Mouse (Mus musculus): ENCODE measurements around the gene Gm20479.

The Gm20479 gene

GRCm38 (mm10) chr7:27334405-27334911, 22.8 kb downstream of the Gm20479 start:
- no peak for DNase-seq (ENCODE audit: low read depth, low spot score)

DNA sequence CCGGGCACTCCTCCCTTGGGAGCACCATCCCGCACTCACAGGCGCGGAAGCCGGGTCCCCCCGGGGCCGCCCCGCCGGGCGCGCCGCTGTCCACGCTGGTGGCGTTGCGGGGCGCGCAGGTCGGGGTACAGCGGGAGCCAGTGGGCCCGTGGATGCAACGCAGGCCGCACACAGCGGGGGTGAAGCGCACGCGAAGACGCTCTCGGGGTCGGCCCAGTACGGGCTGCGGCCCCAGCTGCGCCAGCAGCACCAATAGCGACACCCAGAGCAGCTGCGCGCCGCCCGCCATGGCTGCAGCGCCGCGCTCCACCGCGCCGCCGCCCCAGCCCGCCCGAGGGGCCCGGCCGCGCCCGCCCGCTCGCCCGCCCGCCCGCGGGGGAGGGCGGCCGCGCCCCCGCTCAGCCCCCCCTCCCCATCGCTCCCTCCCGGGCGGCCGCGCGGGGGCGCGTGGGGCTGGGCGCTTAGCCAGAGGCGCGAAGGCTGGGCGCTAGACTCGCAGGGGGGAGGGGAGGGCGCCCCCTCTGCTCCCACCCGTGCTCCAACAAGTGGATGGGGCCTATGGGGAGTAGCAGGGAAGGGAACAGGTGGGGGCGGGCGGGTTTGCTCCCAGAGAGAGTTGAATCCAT, 23.8 kb downstream of the Gm20479 start:
- DNase-seq (ENCODE audit: low read depth, low spot score), result peak; percentile 46

- peak; percentile 89 for DNase-seq (ENCODE audit: low read depth, low spot score)
Observed at GRCm38 (mm10) chr7:27332353-27333199, 24.6 kb downstream of the Gm20479 start.

DNA sequence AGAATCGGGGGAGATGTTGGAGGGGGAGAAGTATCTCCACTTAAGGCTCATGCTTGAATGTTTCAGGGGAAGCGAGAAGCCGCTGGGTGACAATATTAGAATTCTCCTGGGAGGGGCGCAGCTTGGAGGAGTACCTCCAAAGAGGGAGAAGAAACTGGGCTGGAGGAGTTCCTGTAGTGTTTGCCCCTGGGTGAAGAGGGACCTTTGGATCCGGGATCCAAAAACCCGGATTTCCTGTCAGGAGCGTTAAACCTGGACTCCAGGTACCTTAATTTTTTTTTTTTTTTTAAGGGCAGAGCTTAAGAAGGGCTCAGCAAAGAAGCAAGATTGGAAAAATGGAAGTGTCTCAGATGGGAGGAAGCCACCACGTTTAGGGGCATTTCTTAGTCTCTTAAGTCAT, 25.4 kb downstream of the Gm20479 start:
- DNase-seq (ENCODE audit: low read depth, low spot score), result peak; percentile 44

DNA sequence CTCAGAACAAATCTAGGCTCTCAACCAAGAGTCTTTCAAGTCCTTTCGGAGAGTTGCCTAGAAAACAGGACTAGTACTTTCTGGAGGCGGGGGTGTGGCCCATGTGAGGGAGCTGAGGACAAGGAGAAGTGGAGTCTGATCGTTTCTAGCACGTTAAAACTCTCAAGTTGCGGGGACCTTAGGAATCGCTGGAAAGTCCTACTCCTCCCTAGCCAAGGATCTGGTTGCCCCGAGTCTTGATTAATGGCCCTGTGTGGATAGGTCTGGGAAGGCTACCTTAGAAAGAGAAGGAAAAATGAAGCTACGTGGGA, 25.7 kb downstream of the Gm20479 start:
- DNase-seq (ENCODE audit: low read depth, low spot score), result peak; percentile 78

DNA sequence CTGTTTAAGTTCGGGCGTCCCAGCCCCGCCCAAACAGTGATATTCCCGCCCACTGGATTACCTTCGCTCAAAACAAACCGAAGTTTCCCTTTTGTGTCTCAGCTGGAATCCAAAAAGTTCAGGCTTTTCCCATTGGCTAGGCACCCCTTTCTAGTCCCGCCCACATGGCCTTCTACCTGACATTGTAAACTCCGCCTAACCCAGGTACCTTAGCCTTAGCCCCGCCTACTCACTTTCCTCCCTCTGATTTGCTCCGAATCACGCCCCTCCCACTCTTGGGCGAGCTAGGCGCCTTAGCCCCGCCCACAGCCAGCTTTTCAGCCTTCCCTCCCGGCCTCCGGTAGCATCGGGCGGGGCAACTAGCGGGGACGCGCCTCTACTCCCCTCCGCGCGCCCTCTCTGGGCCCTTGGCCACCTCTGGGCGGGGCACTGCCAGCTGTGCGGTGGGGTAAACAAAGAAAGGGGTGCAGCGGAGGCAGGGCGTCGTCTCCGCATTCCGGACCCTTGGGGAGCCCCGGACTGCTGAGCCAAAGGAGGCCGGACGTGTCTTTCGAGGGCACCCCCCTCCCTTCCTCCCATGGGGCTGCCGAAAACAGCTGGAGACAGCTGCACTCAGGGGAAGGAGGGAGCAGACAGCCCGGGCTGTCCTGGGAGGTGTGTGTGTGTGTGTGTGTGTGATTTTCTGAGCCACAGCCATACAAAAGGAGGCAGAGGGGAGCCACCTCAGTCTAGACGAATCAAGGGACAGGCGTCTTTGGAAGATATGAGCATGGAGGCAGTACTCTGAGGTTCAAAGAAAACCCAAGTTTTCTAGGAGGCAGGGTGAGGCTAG, 26.3 kb downstream of the Gm20479 start:
- peak; percentile 99 for DNase-seq (ENCODE audit: low read depth, low spot score)

DNA sequence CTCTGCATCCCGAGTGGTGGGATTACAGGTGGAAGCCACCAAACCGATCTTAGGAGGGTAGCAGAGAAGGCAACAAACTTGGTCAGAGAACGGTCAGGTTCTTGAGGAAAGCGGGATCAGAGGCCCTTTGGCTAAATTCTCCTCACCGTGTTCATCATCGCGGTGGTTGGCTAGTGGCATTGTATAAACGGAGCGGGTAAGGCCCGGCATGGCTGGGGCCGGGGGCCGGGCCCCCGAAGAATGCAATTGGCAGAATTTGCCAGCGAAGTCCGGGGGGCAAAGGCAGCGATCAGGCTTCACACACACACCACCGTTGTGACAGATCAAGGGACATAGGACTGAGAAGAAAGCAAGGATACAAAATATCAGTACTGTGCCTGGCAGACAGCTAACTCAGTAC, 27.2 kb downstream of the Gm20479 start:
- no peak for DNase-seq (ENCODE audit: low read depth, low spot score)

GRCm38 (mm10) chr7:27329326-27329947, 27.8 kb downstream of the Gm20479 start:
- peak; percentile 93 for DNase-seq (ENCODE audit: low read depth, low spot score)

- peak; percentile 50 for DNase-seq (ENCODE audit: low read depth, low spot score)
Observed at GRCm38 (mm10) chr7:27328648-27329047, 28.6 kb downstream of the Gm20479 start.

DNA sequence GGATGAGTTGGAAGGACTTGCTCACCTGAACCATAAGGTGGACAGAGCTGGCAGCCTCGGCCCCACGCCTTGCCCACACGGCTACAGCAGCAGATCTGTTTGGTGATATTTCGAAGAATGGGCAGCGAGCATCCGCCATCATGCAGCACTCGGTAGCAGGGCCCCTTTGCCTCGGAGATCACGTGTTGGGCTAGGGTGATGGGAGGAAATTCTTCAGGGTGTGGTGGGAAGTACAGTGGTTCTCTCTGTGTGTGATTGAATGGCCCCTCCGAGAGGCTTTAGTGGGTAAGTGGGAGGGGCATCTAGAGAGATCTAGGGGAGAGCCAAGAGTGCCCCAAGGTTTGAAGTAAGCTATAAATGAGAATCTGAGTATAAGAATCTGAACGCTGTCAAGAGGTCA, 29.1 kb downstream of the Gm20479 start:
- peak; percentile 66 for DNase-seq (ENCODE audit: low read depth, low spot score)

DNA sequence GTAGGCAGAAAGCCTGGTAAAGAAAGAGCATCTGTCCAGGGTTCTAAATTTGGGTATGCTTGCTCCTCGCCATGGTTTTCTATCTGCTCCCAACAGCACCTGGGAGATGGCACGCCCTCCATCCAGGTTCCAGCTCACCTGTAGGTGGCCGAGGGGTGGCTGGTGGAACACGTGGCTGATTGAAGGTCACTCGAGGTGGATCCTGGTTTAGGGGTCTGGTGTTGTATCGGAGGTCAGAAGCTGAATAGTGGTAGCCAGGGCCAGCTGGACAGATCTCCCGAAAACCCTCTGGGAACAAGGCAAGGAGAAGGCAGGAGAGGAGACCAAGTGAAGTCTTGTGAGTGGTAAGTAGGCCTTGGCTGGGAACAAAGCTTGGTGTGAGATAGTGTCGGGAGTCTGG, 29.7 kb downstream of the Gm20479 start:
- DNase-seq (ENCODE audit: low read depth, low spot score), result no peak

DNA sequence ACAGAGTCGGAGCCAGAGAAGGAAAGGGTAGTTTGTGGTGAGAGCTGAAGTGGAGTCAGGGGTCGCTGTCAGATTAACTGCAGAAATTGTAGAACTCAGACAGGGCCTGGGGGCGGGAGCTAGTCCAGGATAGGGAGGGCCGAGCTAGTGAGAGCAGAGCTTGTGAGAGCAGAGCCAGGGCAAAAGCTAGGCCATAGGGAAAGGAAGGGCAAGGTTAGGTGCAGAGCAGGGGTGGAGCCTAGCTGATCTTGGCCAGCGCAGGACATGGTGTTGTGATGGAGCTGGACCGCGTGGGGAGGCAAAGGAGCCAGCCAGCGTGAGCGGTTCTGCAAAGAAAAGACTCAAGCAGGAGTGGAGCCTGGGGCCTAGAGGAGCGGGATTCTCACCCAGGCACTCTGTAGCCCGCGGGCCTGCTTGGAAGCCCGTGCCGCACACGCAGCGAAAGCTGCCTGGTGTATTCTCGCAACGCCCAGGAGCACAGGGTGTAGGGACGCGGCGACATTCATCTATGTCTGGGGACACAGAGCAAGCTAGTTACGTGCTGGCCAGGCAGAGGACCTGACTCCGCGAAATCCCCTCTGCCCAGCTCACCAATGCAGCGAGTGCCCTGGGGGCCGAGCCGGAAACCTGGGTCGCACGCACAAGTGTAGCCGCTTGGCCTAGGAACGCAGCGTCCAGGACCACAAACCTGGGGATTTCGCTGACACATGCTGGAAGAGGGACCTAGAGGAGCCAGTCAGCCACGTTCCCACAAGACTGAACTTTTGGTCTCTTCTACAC, 30.9 kb downstream of the Gm20479 start:
- DNase-seq (ENCODE audit: low read depth, low spot score), result peak; percentile 89

DNA sequence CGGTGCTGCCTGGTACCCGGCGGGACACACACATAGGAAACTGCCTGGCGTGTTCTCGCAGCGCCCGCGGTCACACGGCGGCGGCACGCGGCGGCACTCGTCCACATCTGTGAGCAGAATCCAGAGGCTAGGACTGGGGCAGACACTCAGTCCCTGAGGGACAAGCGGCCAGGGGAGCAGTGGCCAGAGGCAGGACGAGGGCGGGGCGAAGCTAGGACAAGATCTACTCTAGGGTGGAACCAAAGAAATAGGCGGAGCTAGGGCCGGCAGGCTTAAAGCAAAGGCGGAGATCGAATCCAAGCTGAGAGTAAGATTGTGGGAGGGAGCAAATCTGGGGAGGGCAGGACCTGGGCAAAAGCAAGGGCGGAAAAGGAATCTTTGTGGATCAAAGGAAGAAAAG, 31.5 kb downstream of the Gm20479 start:
- peak; percentile 91 for DNase-seq (ENCODE audit: low read depth, low spot score)

- no peak for DNase-seq (ENCODE audit: low read depth, low spot score)
Observed at GRCm38 (mm10) chr7:27324928-27325327, 32.3 kb downstream of the Gm20479 start.

GRCm38 (mm10) chr7:27324161-27324560, 33.1 kb downstream of the Gm20479 start:
- DNase-seq (ENCODE audit: low read depth, low spot score), result no peak

- DNase-seq (ENCODE audit: low read depth, low spot score), result no peak
Observed at GRCm38 (mm10) chr7:27323001-27323400, 34.2 kb downstream of the Gm20479 start.

DNA sequence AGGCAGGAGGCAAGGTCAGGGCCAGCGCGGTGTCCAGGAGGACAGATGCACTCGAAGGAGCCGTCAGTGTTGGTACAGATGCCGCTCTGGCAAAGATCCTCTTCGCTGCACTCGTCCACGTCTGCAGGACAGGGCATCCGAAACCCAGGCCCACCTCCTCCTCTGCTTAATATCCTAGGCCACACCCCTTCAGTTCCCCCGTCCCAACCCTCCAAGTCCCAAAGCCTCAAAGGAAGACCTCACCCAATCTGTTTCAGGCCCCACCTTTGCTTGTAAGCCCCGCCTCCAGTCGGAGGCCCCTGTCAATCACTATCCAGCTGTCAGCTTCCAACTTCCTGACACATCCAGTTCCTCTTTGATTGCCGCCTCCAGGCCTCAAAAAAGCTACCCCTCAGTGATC, 34.9 kb downstream of the Gm20479 start:
- DNase-seq (ENCODE audit: low read depth, low spot score), result peak; percentile 92

GRCm38 (mm10) chr7:27319411-27319810, 37.8 kb downstream of the Gm20479 start:
- DNase-seq (ENCODE audit: low read depth, low spot score), result no peak

DNA sequence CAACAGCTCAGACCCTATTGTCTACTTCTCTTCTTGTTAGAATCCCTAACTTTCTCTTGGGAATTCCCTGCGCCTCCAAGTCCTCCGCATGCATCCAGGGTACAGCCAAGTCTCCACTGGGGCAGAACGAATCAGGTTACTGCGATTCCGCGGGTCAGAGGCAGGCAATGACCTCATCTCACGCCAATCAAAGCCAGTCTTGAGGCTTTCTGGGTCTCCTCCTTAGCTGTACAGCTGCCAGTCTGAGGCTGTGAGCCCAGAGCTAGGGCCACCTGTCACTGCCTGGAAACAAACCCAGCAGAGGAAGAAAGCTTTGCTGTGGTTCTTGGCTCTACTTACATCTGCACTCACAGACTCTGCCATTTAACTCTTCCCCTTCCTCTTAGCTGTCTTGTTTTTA, 41.3 kb downstream of the Gm20479 start:
- no peak for DNase-seq (ENCODE audit: low read depth, low spot score)

- peak; percentile 61 for DNase-seq (ENCODE audit: low read depth, low spot score)
Observed at GRCm38 (mm10) chr7:27314393-27314792, 42.8 kb downstream of the Gm20479 start.

Measured in ZHBTc4 (cell line).